Mouse (Mus musculus) heart, embryonic 13.5 days (tissue): Measurements from ENCODE around the gene Gm6096. TPM values are rescaled to one million over a fixed set of nuclear protein-coding genes. Genes with fewer than 3 reads are reported as not detected.

Experiments used
- ATAC-seq: fragments of 200-750 bp; cut with Nextera tagmentation; 2 replicates; pipeline ENCODE4 v1.8.0; 2017; ENCODE audit warnings: moderate TSS enrichment; ENCODE audit not compliant: insufficient number of reproducible peaks, low FRiP score, low TSS enrichment; ENCODE audit errors: extremely low read depth
- H3K27ac ChIP-seq: fragments of 300-500 bp; sonication (generic); replicated peaks from 2 replicates; pipeline ENCODE4 v1.5.1; 2015; ENCODE audit warnings: moderate library complexity, mild to moderate bottlenecking, inconsistent platforms
- H3K27me3 ChIP-seq: fragments of 300-500 bp; sonication (generic); replicated peaks from 2 replicates; pipeline ENCODE4 v1.6.1; 2015; ENCODE audit warnings: mild to moderate bottlenecking, inconsistent platforms
- H3K36me3 ChIP-seq: fragments of 300-500 bp; sonication (generic); 2 replicates; pipeline ENCODE4 v1.6.1; 2015; ENCODE audit warnings: mild to moderate bottlenecking, inconsistent platforms
- H3K4me1 ChIP-seq: fragments of 300-500 bp; sonication (generic); 2 replicates; pipeline ENCODE4 v1.6.1; 2015; ENCODE audit warnings: inconsistent platforms
- H3K4me2 ChIP-seq: fragments of 300-500 bp; sonication (generic); 2 replicates; pipeline ENCODE4 v1.6.1; 2015; ENCODE audit warnings: inconsistent platforms, mild to moderate bottlenecking, moderate library complexity
- H3K4me3 ChIP-seq: fragments of 300-500 bp; sonication (generic); 2 replicates; pipeline ENCODE4 v1.5.1; 2015; ENCODE audit warnings: moderate library complexity, mild to moderate bottlenecking, inconsistent platforms
- H3K9ac ChIP-seq: fragments of 300-500 bp; sonication (generic); 2 replicates; pipeline ENCODE4 v1.6.1; 2015; ENCODE audit warnings: inconsistent platforms, mild to moderate bottlenecking, moderate library complexity
- H3K9me3 ChIP-seq: fragments of 300-500 bp; sonication (generic); 2 replicates; pipeline ENCODE4 v1.6.1; 2016; ENCODE audit warnings: inconsistent platforms
- WGBS: fragments of 180-500 bp; shearing (Covaris S2); methylation state at CpG from one replicate; pipeline ENCODE4 v1.1.7; 2015; ENCODE audit warnings: mixed read lengths; 5-methylcytosine and 5-hydroxymethylcytosine counted together
- polyA plus RNA-seq: library from polyadenylated mRNA; unstranded; fragments of >200 nt; fragmentation: Nextera tagmentation; extraction: Ambion mirVana; gene quantifications from 2 replicates; pipeline ENCODE4 v1.2.1, GENCODE M21; 2015

The Gm6096 gene
- polyA plus RNA-seq, 1 experiment from 2014 or later, result 0.37 TPM

DNA sequence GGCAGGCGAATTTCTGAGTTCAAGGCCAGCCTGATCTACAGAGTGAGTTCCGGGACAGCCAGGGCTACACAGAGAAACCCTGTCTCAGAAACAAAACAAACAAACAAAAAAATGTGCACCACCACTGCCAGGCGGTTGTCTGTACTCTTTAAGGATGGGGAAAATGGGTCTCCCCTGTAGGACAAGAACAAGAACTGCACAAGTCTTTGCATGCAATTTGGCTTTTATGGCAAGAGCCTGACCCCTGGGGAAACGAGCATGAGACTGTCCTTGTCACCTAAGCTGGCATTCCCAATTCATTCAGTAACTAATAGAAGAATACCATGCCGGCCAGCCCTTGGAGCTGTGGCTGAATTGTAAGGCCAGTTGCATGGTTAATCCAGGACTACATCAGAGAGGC lies 15.2 kb upstream of the Gm6096 start:
- H3K36me3 ChIP-seq, result peaks cover 47% of the 10 kb centered on the region
- no peak overlapping the region for H3K4me2 ChIP-seq
- WGBS, result 80% methylated on average over 5 of the region's 5 CpGs
- no peaks in the 10 kb centered on the region for H3K27me3 ChIP-seq
- peaks cover 23% of the 10 kb centered on the region for H3K4me1 ChIP-seq
- no peak overlapping the region for H3K4me3 ChIP-seq
- 0 out of 2 replicates have a peak overlapping the region, but pooled peaks have one; percentile 24 for H3K27ac ChIP-seq
- H3K9ac ChIP-seq, result no peak overlapping the region
- no peak for ATAC-seq
- no peaks in the 10 kb centered on the region for H3K9me3 ChIP-seq

GRCm38 (mm10) chr7:34238086-34238485 lies 12.8 kb upstream of the Gm6096 start:
- H3K4me2 ChIP-seq, result no peak overlapping the region
- no peak for ATAC-seq
- no peak overlapping the region for H3K4me3 ChIP-seq
- WGBS, result 92% methylated on average over 5 of the region's 5 CpGs
- no peak overlapping the region for H3K9ac ChIP-seq
- peaks cover 69% of the 10 kb centered on the region for H3K36me3 ChIP-seq
- H3K4me1 ChIP-seq, result peaks cover 14% of the 10 kb centered on the region
- no peaks in the 10 kb centered on the region for H3K9me3 ChIP-seq
- H3K27me3 ChIP-seq, result no peaks in the 10 kb centered on the region
- no peak overlapping the region for H3K27ac ChIP-seq

DNA sequence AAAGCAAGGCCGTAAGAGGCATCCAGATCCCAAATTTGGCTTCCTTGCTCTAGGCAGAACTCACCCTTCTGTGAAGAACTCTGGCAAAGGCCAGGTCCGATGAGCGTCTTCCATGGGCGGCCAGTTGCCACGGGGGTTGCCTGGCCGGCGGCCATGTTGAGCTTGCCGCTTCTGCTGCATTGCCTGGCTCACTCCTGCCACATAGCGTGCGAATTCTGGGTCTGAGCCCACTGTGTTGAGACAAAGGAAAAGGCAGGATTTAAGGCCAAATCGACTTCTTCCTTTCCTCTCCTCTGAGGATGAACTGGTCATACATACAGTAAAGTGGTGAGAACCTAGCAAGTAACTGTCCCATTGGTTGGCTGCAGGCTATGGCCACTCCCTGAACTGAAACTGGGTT lies 8.7 kb upstream of the Gm6096 start:
- Histone ChIP-seq H3K9ac (no peak overlapping the region), H3K27ac (no peak overlapping the region), H3K4me1 (no peaks in the 10 kb centered on the region), H3K4me2 (no peak overlapping the region), H3K9me3 (no peaks in the 10 kb centered on the region), H3K27me3 (no peaks in the 10 kb centered on the region), H3K4me3 (no peak overlapping the region), H3K36me3 (peaks cover 93% of the 10 kb centered on the region)
- WGBS, result 94% methylated on average over 11 of the region's 11 CpGs
- ATAC-seq, result no peak

GRCm38 (mm10) chr7:34246870-34247499 lies 3.9 kb upstream of the Gm6096 start:
- no peak for ATAC-seq
- Histone ChIP-seq H3K4me1 (no peaks in the 10 kb centered on the region), H3K27ac (no peak overlapping the region), H3K9me3 (no peaks in the 10 kb centered on the region), H3K36me3 (peaks cover 94% of the 10 kb centered on the region), H3K4me3 (no peak overlapping the region), H3K4me2 (no peak overlapping the region), H3K27me3 (no peaks in the 10 kb centered on the region), H3K9ac (no peak overlapping the region)
- 85% methylated on average over 3 of the region's 3 CpGs for WGBS

DNA sequence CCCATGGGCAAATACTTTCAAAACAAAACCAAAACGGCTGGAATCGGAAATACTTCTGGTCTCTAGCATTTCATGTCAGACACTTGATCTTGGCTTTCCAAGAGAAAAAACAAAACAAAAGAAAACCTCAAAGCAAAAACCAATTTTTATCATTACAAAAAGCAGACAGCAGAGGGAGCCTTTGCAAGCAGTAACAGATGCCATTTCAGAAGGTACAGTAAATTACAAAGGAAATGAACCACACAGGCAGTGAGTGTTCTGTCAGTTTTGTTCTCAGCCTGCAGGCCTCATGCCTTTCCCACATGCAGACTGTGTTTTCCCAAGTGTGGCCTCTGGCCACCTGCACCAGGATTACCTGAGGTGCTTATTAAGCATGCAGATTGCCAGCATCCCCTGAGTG lies 1.2 kb downstream of the Gm6096 start:
- no peak overlapping the region for H3K4me3 ChIP-seq
- H3K9me3 ChIP-seq, result no peaks in the 10 kb centered on the region
- no peak overlapping the region for H3K4me2 ChIP-seq
- H3K4me1 ChIP-seq, result 0 out of 2 replicates have a peak, but pooled peaks cover 3% of the 10 kb centered on the region
- no peak overlapping the region for H3K9ac ChIP-seq
- no peak for ATAC-seq
- H3K27ac ChIP-seq, result no peak overlapping the region
- H3K27me3 ChIP-seq, result no peaks in the 10 kb centered on the region
- 90% methylated on average over 2 of the region's 2 CpGs for WGBS
- peaks cover 90% of the 10 kb centered on the region for H3K36me3 ChIP-seq

DNA sequence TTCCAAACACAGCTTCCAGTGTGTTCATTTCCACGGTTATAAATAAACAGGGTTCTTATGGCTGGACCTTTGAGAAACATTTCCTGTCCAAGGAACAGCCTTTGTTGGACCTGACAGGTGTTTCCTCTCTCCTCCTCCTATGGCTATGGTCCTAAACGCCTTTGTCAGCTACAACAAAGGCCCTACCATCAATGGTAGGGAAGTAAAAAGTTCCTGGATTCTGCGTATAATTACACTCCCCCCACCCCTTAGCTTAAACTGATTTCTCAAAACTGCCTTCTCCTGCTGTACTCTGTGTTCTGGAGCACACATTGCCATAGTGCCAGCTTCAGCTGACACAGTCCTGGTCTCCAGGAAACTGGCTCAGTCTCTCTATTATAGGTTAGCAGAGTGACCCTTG lies 4.3 kb downstream of the Gm6096 start:
- 61% methylated on average over 3 of the region's 3 CpGs for WGBS
- H3K27ac ChIP-seq, result no peak overlapping the region

DNA sequence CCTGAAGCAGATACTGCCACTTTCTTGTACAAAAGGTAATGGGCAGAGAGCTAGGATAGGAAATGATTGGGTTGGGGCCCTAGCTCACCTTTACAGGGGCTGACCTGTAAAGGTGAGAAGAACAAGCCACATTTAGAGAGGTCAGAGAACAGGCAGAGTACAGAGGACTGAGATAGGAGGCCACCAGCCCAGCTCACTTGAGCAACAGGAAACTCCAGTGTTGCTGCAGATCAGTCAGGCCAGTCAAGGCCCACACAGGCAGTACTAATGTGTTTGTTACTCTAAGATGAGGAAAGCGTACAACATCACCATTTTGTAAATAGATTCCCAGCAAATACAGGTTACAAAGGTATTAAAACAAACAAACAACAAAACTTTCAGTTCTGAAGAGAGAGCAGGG lies 5.1 kb downstream of the Gm6096 start:
- peak overlapping the region; percentile 39 for H3K27ac ChIP-seq
- 0 out of 2 replicates have a peak, but pooled peaks cover 3% of the 10 kb centered on the region for H3K4me1 ChIP-seq
- no peaks in the 10 kb centered on the region for H3K9me3 ChIP-seq
- no peak overlapping the region for H3K4me3 ChIP-seq
- H3K4me2 ChIP-seq, result no peak overlapping the region
- no peak for ATAC-seq
- H3K9ac ChIP-seq, result 0 out of 2 replicates have a peak overlapping the region, but pooled peaks have one; percentile 24
- peaks cover 92% of the 10 kb centered on the region for H3K36me3 ChIP-seq
- 81% methylated on average over 1 of the region's 1 CpGs for WGBS
- H3K27me3 ChIP-seq, result no peaks in the 10 kb centered on the region

More for the DNA sequence above, 4.3 kb downstream of the Gm6096 start:
- H3K4me2 ChIP-seq, result no peak overlapping the region
- no peak for ATAC-seq
- H3K36me3 ChIP-seq, result peaks cover 92% of the 10 kb centered on the region
- no peaks in the 10 kb centered on the region for H3K27me3 ChIP-seq
- no peak overlapping the region for H3K9ac ChIP-seq
- H3K9me3 ChIP-seq, result no peaks in the 10 kb centered on the region
- H3K4me3 ChIP-seq, result no peak overlapping the region
- H3K4me1 ChIP-seq, result 0 out of 2 replicates have a peak, but pooled peaks cover 3% of the 10 kb centered on the region

DNA sequence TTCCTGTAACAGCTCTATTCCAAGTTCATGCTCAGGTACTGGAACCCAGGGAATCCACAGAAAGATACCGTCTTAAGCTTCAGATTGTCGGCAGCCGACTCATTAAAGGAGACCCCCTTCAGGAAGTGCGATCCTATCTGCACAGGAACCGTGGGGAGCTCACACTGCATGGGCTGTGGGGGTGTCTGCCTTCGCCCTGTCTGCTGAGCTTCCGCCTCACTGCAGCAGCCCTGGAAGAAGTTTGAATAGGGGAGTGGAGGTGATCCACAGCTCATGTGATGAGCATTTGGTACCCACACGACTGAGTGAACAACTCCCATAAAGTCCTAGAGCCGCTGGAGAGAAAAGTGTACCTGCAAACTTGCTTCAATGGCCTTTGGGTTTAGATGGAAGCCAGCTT lies 6.4 kb downstream of the Gm6096 start:
- no peaks in the 10 kb centered on the region for H3K9me3 ChIP-seq
- WGBS, result 70% methylated on average over 9 of the region's 9 CpGs
- 0 out of 2 replicates have a peak overlapping the region, but pooled peaks have one; percentile 28 for H3K27ac ChIP-seq
- H3K36me3 ChIP-seq, result peaks cover 96% of the 10 kb centered on the region
- H3K4me3 ChIP-seq, result no peak overlapping the region
- no peak for ATAC-seq
- H3K27me3 ChIP-seq, result no peaks in the 10 kb centered on the region
- H3K4me1 ChIP-seq, result 0 out of 2 replicates have a peak, but pooled peaks cover 3% of the 10 kb centered on the region
- no peak overlapping the region for H3K4me2 ChIP-seq
- H3K9ac ChIP-seq, result no peak overlapping the region

DNA sequence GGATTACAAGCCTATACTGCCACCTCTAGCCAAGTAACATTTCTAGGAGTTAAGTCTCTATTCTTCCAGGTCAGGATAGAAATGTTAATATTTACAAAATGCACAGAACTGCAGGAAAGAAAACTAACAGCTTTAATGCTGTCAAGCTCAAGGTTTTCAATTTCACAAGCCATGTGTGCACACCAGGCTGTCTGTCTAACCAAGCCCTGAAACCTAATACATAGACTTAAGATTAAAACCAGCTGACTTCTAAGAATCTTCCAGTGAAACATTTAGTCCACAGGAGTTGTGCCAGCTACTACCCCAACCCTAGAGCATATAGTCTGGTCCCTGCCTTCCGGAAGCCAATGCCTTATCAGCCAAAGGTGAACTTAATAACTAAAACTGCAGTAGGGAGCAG lies 7.6 kb downstream of the Gm6096 start:
- Histone ChIP-seq H3K4me1 (0 out of 2 replicates have a peak, but pooled peaks cover 3% of the 10 kb centered on the region), H3K27me3 (no peaks in the 10 kb centered on the region), H3K36me3 (peaks cover 96% of the 10 kb centered on the region), H3K9ac (no peak overlapping the region), H3K27ac (no peak overlapping the region), H3K9me3 (no peaks in the 10 kb centered on the region), H3K4me3 (no peak overlapping the region), H3K4me2 (no peak overlapping the region)
- WGBS, result 90% methylated on average over 1 of the region's 1 CpGs
- ATAC-seq, result no peak

DNA sequence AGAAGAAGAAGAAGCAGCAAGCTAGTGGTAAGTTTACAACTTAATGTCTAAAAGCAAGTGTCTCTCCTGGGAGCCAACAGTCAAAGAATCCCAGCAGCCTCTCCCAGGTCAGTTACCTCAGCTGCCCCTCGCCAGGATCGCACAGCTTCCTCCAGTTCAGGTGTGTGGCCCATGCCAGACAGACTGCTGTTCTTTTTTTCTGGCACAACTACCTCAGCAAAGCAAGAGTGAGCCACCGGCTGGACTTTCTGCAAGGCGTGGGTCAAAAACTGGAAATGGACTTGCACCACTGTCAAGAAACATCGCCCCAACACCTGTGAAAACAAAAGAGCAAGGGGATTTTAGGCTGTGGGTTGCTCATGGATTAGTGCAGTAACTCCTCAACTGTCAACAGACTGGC lies 12.6 kb downstream of the Gm6096 start:
- H3K4me2 ChIP-seq, result no peak overlapping the region
- no peaks in the 10 kb centered on the region for H3K27me3 ChIP-seq
- ATAC-seq, result no peak
- H3K36me3 ChIP-seq, result peaks cover 51% of the 10 kb centered on the region
- peaks cover 32% of the 10 kb centered on the region for H3K4me1 ChIP-seq
- WGBS, result 87% methylated on average over 5 of the region's 5 CpGs
- no peaks in the 10 kb centered on the region for H3K9me3 ChIP-seq
- no peak overlapping the region for H3K27ac ChIP-seq
- H3K9ac ChIP-seq, result no peak overlapping the region
- no peak overlapping the region for H3K4me3 ChIP-seq

- peak overlapping the region; percentile 45 for H3K9ac ChIP-seq
- peaks cover 28% of the 10 kb centered on the region for H3K36me3 ChIP-seq
- peak overlapping the region; percentile 26; the same call in 1 of the 2 replicates for H3K4me2 ChIP-seq
- H3K9me3 ChIP-seq, result no peaks in the 10 kb centered on the region
- no peak for ATAC-seq
- peak overlapping the region; percentile 70 for H3K27ac ChIP-seq
- H3K4me1 ChIP-seq, result peaks cover 54% of the 10 kb centered on the region
- no peak overlapping the region for H3K4me3 ChIP-seq
- no peaks in the 10 kb centered on the region for H3K27me3 ChIP-seq
- 34% methylated on average over 5 of the region's 5 CpGs for WGBS
Observed at GRCm38 (mm10) chr7:34265876-34266346, 15.1 kb downstream of the Gm6096 start.

GRCm38 (mm10) chr7:34266421-34266820 lies 15.6 kb downstream of the Gm6096 start:
- Histone ChIP-seq H3K27ac (peak overlapping the region; percentile 70), H3K4me3 (no peak overlapping the region), H3K9me3 (no peaks in the 10 kb centered on the region), H3K4me2 (peak overlapping the region; percentile 26; the same call in 1 of the 2 replicates), H3K4me1 (peaks cover 56% of the 10 kb centered on the region), H3K36me3 (peaks cover 23% of the 10 kb centered on the region), H3K9ac (peak overlapping the region; percentile 45; the same call in 1 of the 2 replicates), H3K27me3 (no peaks in the 10 kb centered on the region)
- ATAC-seq, result no peak
